36 mouse cellular contexts compared by ENCODE assay signal in the genomic region with DNA sequence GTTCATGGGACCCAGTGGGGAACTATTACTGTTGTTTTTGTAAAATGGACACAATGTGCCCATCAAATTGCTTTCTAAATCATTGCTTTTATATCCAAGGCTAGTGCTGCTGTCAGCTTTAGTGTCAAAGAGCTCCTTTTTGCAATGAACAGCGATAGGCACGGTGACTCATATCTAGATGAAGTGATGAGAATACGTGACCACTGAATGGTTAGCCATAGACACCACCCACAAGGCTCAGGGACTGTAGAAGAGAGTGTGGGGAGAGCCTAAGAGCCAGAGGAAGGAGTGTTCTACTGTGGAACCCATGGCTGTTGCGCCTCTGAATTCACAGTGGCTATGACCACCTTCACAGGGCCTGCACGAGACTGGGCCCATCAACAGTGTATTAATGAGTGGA. TPM values are rescaled to one million over a fixed set of nuclear protein-coding genes. Genes with fewer than 3 reads are reported as not detected.
DNase-seq lines count a peak whose midpoint lies in the region; ATAC-seq and TF ChIP-seq lines count a peak whose summit lies in the region.
"Had no signal": no experiment of that assay in that cellular context is flagged by ENCODE, and none has a peak within 500 bp of the region (broad histone marks: within the 10 kb centered on the region; RNA-seq: fewer than 3 reads in every experiment).

No protein-coding gene starts in this region.

- 96% methylated on average over 5 of the region's 5 CpGs for WGBS in midbrain, embryonic 15.5 days
- WGBS in lung, postnatal 0 days, result 91% methylated on average over 5 of the region's 5 CpGs

- peak; percentile 69 for TF ChIP-seq EP300 in CH12.LX (IDR thresholded peaks at IDR 0.05; ENCODE audit: low read length)
- no peak for TF ChIP-seq EP300 in lung, postnatal 0 days (IDR thresholded peaks at IDR 0.05)

- dilution Hi-C loops in CH12.LX (cut with MboI; ENCODE audit: extremely low pct_ligation_motif_present, extremely low pct_unique_long_range_greater_than_20kb, low sequenced_read_pairs), result no loop called here

- no peaks in the 10 kb centered on the region for H3K27me3 ChIP-seq in CH12.LX (replicated peaks)
- no peaks in the 10 kb centered on the region for H3K27me3 ChIP-seq in midbrain, embryonic 15.5 days (replicated peaks)
- H3K27me3 ChIP-seq in lung, postnatal 0 days (replicated peaks; ENCODE audit: insufficient read depth, low read length), result no peaks in the 10 kb centered on the region
- H3K27me3 ChIP-seq: embryonic facial prominence, embryonic 13.5 days; forebrain, embryonic 12.5 days; forebrain, embryonic 15.5 days; hindbrain, embryonic 13.5 days had no signal

- no peak for TF ChIP-seq CTCF in CH12.LX (conservative IDR thresholded peaks at IDR 0.05 in 1 of 2, IDR thresholded peaks at IDR 0.05 in 1 of 2; ENCODE audit: low read depth in 2 of 2, low read length in 2 of 2)
- no peak for TF ChIP-seq CTCF in lung, postnatal 0 days (IDR thresholded peaks at IDR 0.05)

- DNase-seq in 3T3-L1 (ENCODE audit: low read depth, low spot score) (peak; percentile 17), CH12.LX (ENCODE audit: extremely low read depth) (peak; percentile 44)
- DNase-seq in CD4-positive helper T cell, adult 2 months (ENCODE audit: low read depth, low spot score), result peak; percentile 52
- peak; percentile 84 for DNase-seq in induced T-regulatory cell, adult 2 months (ENCODE audit: low read depth)
- no peak for DNase-seq in ovary, adult 18-20 months (ENCODE audit: low spot score)
- DNase-seq in lung, postnatal 0 days (ENCODE audit: low spot score), result no peak
- DNase-seq: adrenal gland, adult 2 months; adrenal gland, postnatal 25 days; cerebellum, adult 11 months; cerebellum, adult 8-10 months; cerebellum, postnatal 10 days; cerebellum, postnatal 36 days; embryo, embryonic 11 days; gastrocnemius, postnatal 10 days; gastrocnemius, postnatal 36 days; kidney, adult 18-20 months had no signal

- no peaks in the 10 kb centered on the region for H3K9me3 ChIP-seq in CH12.LX (replicated peaks; ENCODE audit: low read length)
- H3K9me3 ChIP-seq in midbrain, embryonic 15.5 days, result no peaks in the 10 kb centered on the region
- H3K9me3 ChIP-seq in lung, postnatal 0 days (ENCODE audit: low read length), result no peaks in the 10 kb centered on the region
- H3K9me3 ChIP-seq: embryonic facial prominence, embryonic 13.5 days; forebrain, embryonic 12.5 days; forebrain, embryonic 15.5 days; G1E; hindbrain, embryonic 10.5 days; hindbrain, embryonic 13.5 days had no signal

- no peak for ATAC-seq in midbrain, embryonic 15.5 days (replicated peaks)
- no peak for ATAC-seq in lung, postnatal 0 days
- ATAC-seq: forebrain, embryonic 15.5 days; hindbrain, embryonic 16.5 days; inflammation-experienced regulatory T-cells, adult 6 months; intestine, embryonic 16.5 days had no signal

- no peak for TF ChIP-seq RAD21 in CH12.LX (IDR thresholded peaks at IDR 0.05; ENCODE audit: low read depth, low read length)

- no peak for TF ChIP-seq POLR2A in CH12.LX (IDR thresholded peaks at IDR 0.05; ENCODE audit: low read depth, low read length)

- H3K27ac ChIP-seq in CH12.LX (ENCODE audit: insufficient read depth, low read depth), result no peak overlapping the region
- no peak overlapping the region for H3K27ac ChIP-seq in midbrain, embryonic 15.5 days
- H3K27ac ChIP-seq in lung, postnatal 0 days (ENCODE audit: low read length), result no peak overlapping the region
- H3K27ac ChIP-seq: embryonic facial prominence, embryonic 10.5 days; embryonic facial prominence, embryonic 13.5 days; forebrain, embryonic 12.5 days; forebrain, embryonic 15.5 days; hindbrain, embryonic 10.5 days; hindbrain, embryonic 13.5 days had no signal

- no peak overlapping the region for H3K9ac ChIP-seq in CH12.LX (ENCODE audit: insufficient read depth, low read depth)
- H3K9ac ChIP-seq in midbrain, embryonic 15.5 days, result no peak overlapping the region
- no peak overlapping the region for H3K9ac ChIP-seq in lung, postnatal 0 days (replicated peaks; ENCODE audit: low read depth)
- H3K9ac ChIP-seq: embryonic facial prominence, embryonic 13.5 days; forebrain, embryonic 12.5 days; forebrain, embryonic 15.5 days; hindbrain, embryonic 13.5 days had no signal

- H3K4me3 ChIP-seq in CH12.LX (replicated peaks in 1 of 3; ENCODE audit: low read depth in 2 of 3, low read length in 2 of 3, poor library complexity in 1 of 3), result no peak overlapping the region
- no peak overlapping the region for H3K4me3 ChIP-seq in midbrain, embryonic 15.5 days
- no peak overlapping the region for H3K4me3 ChIP-seq in lung, postnatal 0 days (ENCODE audit: low read depth, low read length)
- H3K4me3 ChIP-seq: embryonic facial prominence, embryonic 10.5 days; embryonic facial prominence, embryonic 13.5 days; erythroblast, embryonic 14.5 days; forebrain, embryonic 12.5 days; forebrain, embryonic 15.5 days; hindbrain, embryonic 10.5 days; hindbrain, embryonic 13.5 days had no signal

- peaks cover 8 to 14% of the 10 kb centered on the region in 2 experiments for H3K4me1 ChIP-seq in CH12.LX (ENCODE audit: control insufficient read depth in 1 of 2, insufficient read depth in 2 of 2)
- H3K4me1 ChIP-seq in midbrain, embryonic 15.5 days, result no peaks in the 10 kb centered on the region
- no peaks in the 10 kb centered on the region for H3K4me1 ChIP-seq in lung, postnatal 0 days (ENCODE audit: insufficient read depth, low read depth, low read length)
- H3K4me1 ChIP-seq: embryonic facial prominence, embryonic 10.5 days; embryonic facial prominence, embryonic 13.5 days; forebrain, embryonic 12.5 days; forebrain, embryonic 15.5 days; hindbrain, embryonic 10.5 days; hindbrain, embryonic 13.5 days had no signal

- H3K4me2 ChIP-seq in CH12.LX (ENCODE audit: insufficient read depth, low read depth, poor library complexity, severe bottlenecking), result no peak overlapping the region
- no peak overlapping the region for H3K4me2 ChIP-seq in midbrain, embryonic 15.5 days
- H3K4me2 ChIP-seq in lung, postnatal 0 days (replicated peaks; ENCODE audit: low read depth, low read length), result no peak overlapping the region
- H3K4me2 ChIP-seq: embryonic facial prominence, embryonic 13.5 days; forebrain, embryonic 12.5 days; forebrain, embryonic 15.5 days; heart, embryonic 11.5 days; hindbrain, embryonic 13.5 days had no signal

- no peaks in the 10 kb centered on the region for H3K36me3 ChIP-seq in CH12.LX (replicated peaks in 1 of 2; ENCODE audit: control insufficient read depth in 1 of 2, insufficient read depth in 1 of 2, low read length in 1 of 2)
- H3K36me3 ChIP-seq in midbrain, embryonic 15.5 days (replicated peaks), result no peaks in the 10 kb centered on the region
- H3K36me3 ChIP-seq in lung, postnatal 0 days (ENCODE audit: insufficient read depth, low read length), result no peaks in the 10 kb centered on the region
- H3K36me3 ChIP-seq: embryonic facial prominence, embryonic 10.5 days; embryonic facial prominence, embryonic 13.5 days; forebrain, embryonic 12.5 days; forebrain, embryonic 15.5 days; G1E; hindbrain, embryonic 10.5 days; hindbrain, embryonic 13.5 days had no signal

- in situ Hi-C loops in CH12.LX (cut with MboI; ENCODE audit: low pct_ligation_motif_present, low pct_unique_long_range_greater_than_20kb, low sequenced_read_pairs), result no loop called here

- no peaks in the 10 kb centered on the region for H3K79me2 ChIP-seq in CH12.LX (replicated peaks; ENCODE audit: control insufficient read depth, extremely low read depth, insufficient read depth, poor library complexity, severe bottlenecking)

TF ChIP-seq in CH12.LX, 34 proteins besides CTCF, POLR2A, EP300 and RAD21:
- TF ChIP-seq ELF1 (IDR thresholded peaks at IDR 0.05; ENCODE audit: low read depth, low read length) (no peak), CHD2 (IDR thresholded peaks at IDR 0.05; ENCODE audit: low read length) (no peak), TCF12 (IDR thresholded peaks at IDR 0.05; ENCODE audit: low read depth, low read length) (no peak), MEF2A (IDR thresholded peaks at IDR 0.05; ENCODE audit: borderline replicate concordance, low read depth, low read length) (no peak), BHLHE40 (IDR thresholded peaks at IDR 0.05; ENCODE audit: low read depth, low read length) (peak; percentile 73), ETS1 (conservative IDR thresholded peaks at IDR 0.05; ENCODE audit: low read depth, low read length) (no peak), JUN (IDR thresholded peaks at IDR 0.05; ENCODE audit: insufficient read depth, low read depth, low read length) (peak; percentile 90), IRF4 (IDR thresholded peaks at IDR 0.05; ENCODE audit: low read depth, low read length) (peak; percentile 95), UBTF (IDR thresholded peaks at IDR 0.05; ENCODE audit: low read depth, low read length) (no peak), ZKSCAN1 (IDR thresholded peaks at IDR 0.05; ENCODE audit: borderline replicate concordance, low read depth, low read length) (no peak), HCFC1 (IDR thresholded peaks at IDR 0.05; ENCODE audit: low read depth, low read length) (no peak), CHD1 (IDR thresholded peaks at IDR 0.05; ENCODE audit: low read depth, low read length) (no peak), POLR2AphosphoS2 (IDR thresholded peaks at IDR 0.05; ENCODE audit: low read depth, low read length) (no peak), JUND (conservative IDR thresholded peaks at IDR 0.05; ENCODE audit: low read depth, low read length) (peak; percentile 93), MXI1 (IDR thresholded peaks at IDR 0.05; ENCODE audit: low read depth, low read length) (no peak), ZMIZ1 (IDR thresholded peaks at IDR 0.05; ENCODE audit: low read depth, low read length) (no peak)

RNA-seq across cellular contexts. Expression of a gene that starts 17.7 kb away (rescaled TPM):
- 0.30 and 0.38 TPM in 2 replicates for total RNA-seq in CH12.LX (2012; rRNA removed)
- not detected in 2 replicates for total RNA-seq in CH12.LX (2014; rRNA removed)
- polyA plus RNA-seq in CH12.LX (2012; ENCODE audit: insufficient read length, low read depth), result 0.20 and 0.35 TPM in 2 replicates
- 0.18 TPM in 1 of 2 replicates, not detected in the other for polyA plus RNA-seq in midbrain, embryonic 15.5 days (2015; fragmentation: Nextera tagmentation; extraction: Ambion mirVana)
- 1.7 TPM in 2 replicates for polyA plus RNA-seq in lung, postnatal 0 days (2015; fragmentation: Nextera tagmentation; extraction: Ambion mirVana)
- total RNA-seq: gastrocnemius, adult 18-20 months; gastrocnemius, postnatal 36 days; granulocyte monocyte progenitor cell, adult 5-6 weeks; heart, adult 8-10 months; heart, postnatal 25 days had no signal
- polyA plus RNA-seq: embryonic facial prominence, embryonic 10.5 days; embryonic facial prominence, embryonic 13.5 days; erythroblast, embryonic 14.5 days; G1E had no signal

RNA-seq across cellular contexts. Expression of a gene that starts 51.7 kb away (rescaled TPM):
- total RNA-seq in CH12.LX (2012; rRNA removed), result not detected in 2 replicates
- not detected in 2 replicates for total RNA-seq in CH12.LX (2014; rRNA removed)
- polyA plus RNA-seq in CH12.LX (2012; ENCODE audit: insufficient read length, low read depth), result 0.57 TPM in 1 of 2 replicates, not detected in the other
- polyA plus RNA-seq in midbrain, embryonic 15.5 days (2015; fragmentation: Nextera tagmentation; extraction: Ambion mirVana), result not detected in 2 replicates
- polyA plus RNA-seq in lung, postnatal 0 days (2015; fragmentation: Nextera tagmentation; extraction: Ambion mirVana), result 0.20 TPM in 1 of 2 replicates, not detected in the other
- total RNA-seq: adrenal gland, adult 2 months; adrenal gland, postnatal 25 days; granulocyte monocyte progenitor cell, adult 5-6 weeks had no signal
- polyA plus RNA-seq: adrenal gland, adult 2 months; cortical plate, adult 2 months; embryonic facial prominence, embryonic 13.5 days; erythroblast, embryonic 14.5 days; forebrain, embryonic 12.5 days; forebrain, embryonic 15.5 days; G1E; heart, embryonic 11.5 days; heart, embryonic 14.5 days; heart, postnatal 0 days; hindbrain, embryonic 13.5 days; hindbrain, embryonic 16.5 days; intestine, embryonic 16.5 days had no signal

Comparison
In these comparisons a context has a peak if more than half of its experiments do, and no peak if none do; other contexts are left out.
1. DNase-seq: peak in 3T3-L1 (single experiment), CD4-positive helper T cell, adult 2 months (single experiment), CH12.LX (single experiment) and induced T-regulatory cell, adult 2 months (single experiment); none in ovary, adult 18-20 months (single experiment) and lung, postnatal 0 days (single experiment).